Mouse (Mus musculus) right cerebral cortex, postnatal 10 days (tissue): ENCODE data around the gene Pzp.

Source experiments
- DNase-seq, 2 experiments: peaks; one replicate each; pipeline ENCODE4 v3.0.0; 2021; ENCODE audit warnings: low spot score in 2 of 2

The Pzp gene

DNA sequence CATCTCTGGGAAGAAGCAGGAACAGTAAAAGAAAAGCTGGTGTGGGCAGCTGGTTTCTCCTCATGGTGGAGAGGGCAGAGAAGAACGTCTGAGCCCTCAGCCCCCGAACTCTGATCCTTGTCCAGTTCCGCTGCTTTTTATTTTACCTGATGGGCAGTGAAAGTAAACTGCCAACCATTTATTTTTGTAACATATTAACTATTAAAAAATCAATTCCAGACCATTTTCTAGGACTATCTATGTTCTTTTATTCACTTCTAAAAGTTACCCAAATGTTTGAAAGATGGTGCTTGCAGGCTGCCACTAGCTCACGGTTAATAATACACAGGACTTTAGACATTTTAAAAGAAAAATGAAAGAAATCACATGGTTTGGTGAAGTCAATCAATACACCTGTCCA, at the start of gene Pzp:
Gene Pzp (minus strand): TSS at position 120 of the 400 bp plus-strand sequence.
- DNase-seq, result no peak

DNA sequence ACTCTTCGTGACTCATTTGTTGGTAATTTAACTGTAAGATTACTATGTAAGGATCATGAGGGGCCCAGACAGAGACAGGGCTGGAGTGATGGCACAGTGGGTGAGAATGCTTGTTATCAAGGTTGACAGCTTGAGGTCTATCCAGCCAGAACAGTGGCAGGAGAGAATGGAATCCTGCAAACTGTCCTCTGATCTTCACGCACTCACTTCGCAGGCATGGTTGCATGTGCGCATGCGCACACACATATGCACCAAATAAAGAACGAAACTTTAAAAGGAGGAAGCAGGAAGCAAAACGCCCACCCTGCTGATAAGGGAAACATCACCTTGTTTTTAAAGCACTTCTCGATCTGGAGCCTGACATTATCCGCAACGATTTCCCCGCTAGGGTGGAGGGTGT, 40.1 kb upstream of the Pzp start:
- no peak for DNase-seq

DNA sequence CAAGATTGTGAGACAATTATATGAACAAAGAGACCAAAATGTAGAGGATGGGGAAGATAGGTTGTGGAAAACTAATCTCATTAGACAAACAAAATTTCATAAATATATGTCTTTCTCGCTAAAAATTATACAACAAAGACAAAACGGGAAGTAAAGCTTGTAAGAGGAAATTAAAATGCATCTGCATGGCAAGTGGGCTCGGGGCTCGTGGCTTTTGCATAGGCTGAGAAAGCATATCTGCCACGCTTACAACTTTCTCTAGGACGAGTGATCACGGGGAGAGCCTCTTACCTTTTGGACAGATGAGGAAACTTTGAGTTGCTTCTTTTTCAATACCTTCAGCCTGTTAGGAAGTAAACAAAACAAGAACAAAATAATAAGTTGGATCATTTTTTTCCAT, 27.5 kb upstream of the Pzp start:
- DNase-seq, result no peak

- no peak for DNase-seq
Observed at GRCm38 (mm10) chr6:128549463-128550452, 23.2 kb upstream of the Pzp start.

DNA sequence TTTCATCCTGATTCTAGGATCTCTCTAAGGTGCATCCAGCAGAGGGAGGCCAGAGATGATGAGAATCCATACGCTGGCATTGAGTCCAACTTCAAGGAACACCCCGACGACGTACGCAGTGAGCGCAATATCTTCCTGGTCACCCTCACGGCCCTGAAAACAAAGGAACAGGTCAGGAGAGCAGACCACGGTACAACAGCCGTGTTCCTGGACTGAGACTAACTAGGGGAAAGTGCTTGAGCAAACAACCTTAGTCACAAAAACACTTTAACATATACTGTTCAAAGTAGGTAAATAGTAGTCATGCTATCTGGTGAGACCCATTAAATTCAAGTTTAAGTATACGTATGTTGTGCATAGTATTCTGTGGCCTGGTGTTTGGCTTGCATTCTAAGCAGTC, 22.0 kb upstream of the Pzp start:
- no peak for DNase-seq

DNA sequence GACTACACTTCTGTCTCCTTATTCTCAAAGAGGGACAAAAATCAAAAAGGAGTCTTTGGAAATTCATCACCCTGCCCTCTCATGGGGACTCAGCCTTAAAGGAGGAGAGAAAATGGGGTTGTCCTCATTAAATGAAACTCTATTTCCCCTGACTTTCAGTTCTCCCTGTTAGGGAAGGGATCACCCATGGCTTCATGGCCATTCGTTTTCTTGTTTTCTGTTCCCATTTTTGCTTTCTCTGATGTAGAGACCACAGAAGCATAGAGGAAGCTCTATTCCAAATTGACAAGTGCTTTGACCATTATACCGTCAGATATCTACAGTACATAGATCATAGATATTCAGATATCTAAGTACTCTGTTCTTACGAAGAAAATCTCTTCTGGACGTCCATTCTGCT, 18.9 kb upstream of the Pzp start:
- no peak for DNase-seq

DNA sequence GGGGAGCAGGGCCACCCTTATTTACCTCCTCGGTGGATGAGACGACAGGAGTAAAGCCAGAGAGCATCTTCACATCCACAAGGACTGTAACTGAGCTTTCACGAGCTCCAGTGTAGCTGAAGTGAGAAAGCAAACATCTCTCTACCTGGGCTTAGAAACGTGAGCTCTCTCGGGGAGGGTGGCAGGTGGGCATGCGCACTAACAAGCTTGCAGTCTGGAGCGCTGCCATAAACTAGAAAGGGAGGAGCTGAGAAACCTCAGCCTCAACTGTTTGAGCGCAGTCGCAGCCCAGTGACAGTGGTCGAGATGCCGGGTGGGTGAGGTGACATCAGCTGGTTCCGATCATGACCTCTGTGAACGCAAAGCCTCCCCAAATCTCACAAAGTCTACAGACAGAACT, 16.7 kb upstream of the Pzp start:
- peak; percentile 46 to 55 for DNase-seq

- no peak for DNase-seq
Observed at GRCm38 (mm10) chr6:128535250-128535649, 8.7 kb upstream of the Pzp start.

GRCm38 (mm10) chr6:128533296-128533695, 6.8 kb upstream of the Pzp start:
- no peak for DNase-seq

DNA sequence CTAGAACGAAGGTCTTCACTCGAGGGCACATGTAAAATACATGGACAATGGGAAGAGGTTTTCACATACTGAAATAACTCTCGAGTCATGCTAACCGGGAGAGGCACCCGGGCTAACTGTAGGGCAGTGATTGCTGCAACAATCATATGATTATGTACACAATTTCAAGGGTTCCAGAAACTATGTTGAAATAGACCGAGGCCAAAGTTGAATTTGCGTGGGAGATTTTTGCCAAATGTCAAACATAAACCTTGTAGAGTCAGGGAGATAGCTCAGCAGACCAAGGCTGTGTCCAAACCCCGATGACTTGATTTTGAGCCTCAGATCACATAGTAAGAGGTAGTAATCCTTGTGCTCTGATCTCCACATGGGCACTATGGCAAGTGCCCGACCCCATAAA, 6.2 kb upstream of the Pzp start:
- DNase-seq, result no peak

DNA sequence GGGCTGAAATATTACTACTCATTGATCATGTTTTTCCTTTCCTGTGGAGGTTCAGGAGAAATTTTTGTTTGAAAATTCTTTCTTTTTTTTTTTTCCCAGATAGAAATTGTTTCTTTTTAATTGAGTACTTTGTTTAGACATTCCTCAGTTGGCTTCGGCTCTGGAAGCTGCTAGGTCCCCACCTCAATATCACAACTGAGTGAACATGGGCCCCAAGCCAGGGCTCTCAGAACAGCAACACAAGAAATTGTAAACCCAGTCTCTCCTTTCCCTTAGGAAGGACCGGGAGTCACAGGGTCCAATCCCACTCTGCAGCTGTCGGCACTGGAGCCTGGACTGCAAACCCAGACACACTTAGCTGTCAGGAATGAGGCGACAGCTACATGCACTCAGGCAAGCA, 2.0 kb upstream of the Pzp start:
- DNase-seq, result no peak

- DNase-seq, result no peak
Observed at GRCm38 (mm10) chr6:128527110-128527509, 590 bp upstream of the Pzp start.

DNA sequence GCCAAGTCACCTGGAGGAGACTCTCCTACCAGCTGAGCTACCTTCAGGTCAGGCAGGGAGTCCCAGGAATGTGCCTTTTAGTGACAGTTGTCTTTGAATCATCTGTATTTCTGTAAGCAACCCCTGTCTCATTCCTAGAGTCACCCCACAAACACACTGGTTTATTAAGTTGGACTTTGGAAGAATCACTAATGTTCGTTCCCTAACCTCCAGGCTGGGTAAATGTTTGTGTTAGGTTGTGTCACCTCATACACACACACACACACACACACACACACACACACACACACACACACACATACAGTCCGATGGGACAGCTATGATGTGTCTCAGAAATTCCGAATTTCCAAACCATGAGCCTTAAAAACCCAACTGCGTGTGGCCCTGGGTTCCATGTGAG, 719 bp downstream of the Pzp start:
- DNase-seq, result no peak

GRCm38 (mm10) chr6:128523360-128523759, 3.2 kb downstream of the Pzp start:
- DNase-seq, result no peak

DNA sequence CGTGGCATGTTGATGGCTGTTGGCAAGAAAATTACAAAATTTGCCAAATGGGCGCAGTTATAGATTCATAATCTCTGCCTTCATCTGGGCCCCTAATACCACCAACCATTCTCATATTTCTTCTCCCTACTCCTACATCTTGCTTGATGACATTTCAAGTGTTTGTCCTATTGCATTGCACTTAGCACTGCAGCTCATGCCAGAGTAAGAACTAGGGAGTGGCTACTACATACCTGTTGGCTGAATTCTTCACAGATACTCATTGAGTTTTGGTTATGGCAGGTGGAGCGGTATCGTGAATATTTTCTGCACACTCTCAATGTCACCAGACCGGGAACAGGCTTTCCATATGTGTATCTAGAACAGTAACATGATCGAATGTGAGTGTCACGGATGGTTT, 7.4 kb downstream of the Pzp start:
- no peak for DNase-seq

GRCm38 (mm10) chr6:128505676-128506236, 20.8 kb downstream of the Pzp start:
- peak; percentile 60 to 64 for DNase-seq

GRCm38 (mm10) chr6:128504743-128505142, 21.8 kb downstream of the Pzp start:
- DNase-seq, result peak; percentile 34 to 57

- no peak for DNase-seq
Observed at GRCm38 (mm10) chr6:128495346-128495745, 31.2 kb downstream of the Pzp start.

DNA sequence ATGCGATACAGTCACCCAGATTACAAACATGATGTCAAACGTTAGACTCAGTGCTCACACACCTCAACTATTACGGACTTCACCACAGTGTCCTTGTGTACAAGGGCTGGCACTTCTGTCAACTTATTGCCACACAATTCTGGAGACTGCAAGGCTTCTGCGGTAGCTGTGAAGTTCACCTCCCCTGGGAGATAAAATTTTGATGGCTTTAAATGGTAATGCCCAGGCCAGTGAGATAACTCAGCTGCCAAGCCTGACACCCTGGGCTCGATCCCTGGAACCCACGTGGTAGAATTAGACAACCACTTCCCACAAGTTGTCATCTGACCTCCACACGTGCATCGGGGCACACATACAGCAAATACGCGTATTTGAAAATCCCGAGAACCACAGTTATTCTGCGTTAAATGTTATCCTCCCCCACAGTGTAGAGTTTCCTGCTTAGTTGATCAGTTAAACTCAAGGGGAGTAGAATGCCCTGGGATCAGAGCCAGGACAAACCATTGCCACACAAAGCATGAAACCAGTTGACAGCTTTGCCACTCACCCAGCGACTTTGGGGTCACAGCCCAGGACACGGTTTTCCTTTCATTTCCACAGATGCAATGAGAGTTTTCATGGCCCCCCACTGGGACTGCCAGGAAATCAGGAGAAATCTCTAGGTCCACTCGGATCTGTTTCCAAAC, 31.7 kb downstream of the Pzp start:
- no peak for DNase-seq

- DNase-seq, result no peak
Observed at GRCm38 (mm10) chr6:128491916-128492315, 34.6 kb downstream of the Pzp start.

- no peak for DNase-seq
Observed at GRCm38 (mm10) chr6:128490141-128490540, 36.4 kb downstream of the Pzp start.

DNA sequence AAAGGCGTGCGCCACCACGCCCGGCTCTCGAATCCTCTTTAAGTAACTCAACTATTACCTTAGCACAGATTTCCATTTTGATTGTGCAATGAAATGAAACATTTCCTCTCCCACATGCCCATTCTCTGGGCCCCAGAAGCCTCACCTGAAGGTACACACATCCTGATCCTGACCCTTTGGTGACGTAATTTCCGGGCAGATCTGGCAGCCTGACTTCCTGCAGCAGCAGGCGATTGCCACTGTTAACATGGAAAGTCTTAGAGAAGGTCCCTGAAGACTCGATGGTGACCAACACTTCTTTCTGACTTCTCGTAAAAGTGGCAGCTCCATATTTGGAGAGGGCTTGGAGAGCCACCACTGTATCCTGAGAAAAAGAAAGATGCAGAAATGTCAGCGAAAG, 38.8 kb downstream of the Pzp start:
- DNase-seq, result no peak
